Mouse (Mus musculus) megakaryocyte progenitor cell, adult 5-6 weeks (primary cell): Measurements from ENCODE around the gene Ube2i. TPM values are rescaled to one million over a fixed set of nuclear protein-coding genes. Genes with fewer than 3 reads are reported as not detected.

ENCODE experiments used
- ATAC-seq: replicated peaks from 2 replicates; pipeline ENCODE4 v1.8.0; 2016; ENCODE audit warnings: mild to moderate bottlenecking, moderate TSS enrichment, inconsistent platforms; ENCODE audit not compliant: poor library complexity
- total RNA-seq, 2 experiments: library from RNA; stranded (forward) in 1 of 2; stranded (reverse) in 1 of 2; fragments of 157-497, 149-512 nt in 1 of 2; fragments of 200-1000 nt in 1 of 2; gene quantifications; 2 replicates each; pipeline versions ENCODE4 v1.2.3 to v1.2.4; 2015 to 2017

The Ube2i gene
- total RNA-seq (2015) (355 and 376 TPM in 2 replicates), total RNA-seq (2017) (305 and 308 TPM in 2 replicates)

- no peak for ATAC-seq
Measured at GRCm38 (mm10) chr17:25274571-25275346, at the start of gene Ube2i. Ube2i (minus strand) TSS chr17:25274622.

- no peak for ATAC-seq
Measured at GRCm38 (mm10) chr17:25322930-25323329, 48.5 kb upstream of the Ube2i start.

- ATAC-seq = no peak
Measured at GRCm38 (mm10) chr17:25320819-25321218, 46.4 kb upstream of the Ube2i start.

GRCm38 (mm10) chr17:25318354-25318753 is 43.9 kb upstream of the Ube2i start, which contains the start of gene Prss29:
Prss29 (plus strand) TSS chr17:25318654.
- ATAC-seq = no peak

GRCm38 (mm10) chr17:25308346-25308745 is 33.9 kb upstream of the Ube2i start, which contains the start of gene Prss28:
Prss28 (plus strand) TSS chr17:25308646.
- ATAC-seq = no peak

GRCm38 (mm10) chr17:25298094-25298493 is 23.7 kb upstream of the Ube2i start, which contains the start of gene Prss34:
Prss34 (plus strand) TSS chr17:25298394.
- ATAC-seq = no peak

- no peak for ATAC-seq
Measured at GRCm38 (mm10) chr17:25294111-25294510, 19.7 kb upstream of the Ube2i start.

GRCm38 (mm10) chr17:25293495-25293894 is 19.1 kb upstream of the Ube2i start:
- no peak for ATAC-seq

- no peak for ATAC-seq
Measured at GRCm38 (mm10) chr17:25290411-25290810, 16.0 kb upstream of the Ube2i start.

GRCm38 (mm10) chr17:25288842-25289241 is 14.4 kb upstream of the Ube2i start:
- ATAC-seq = peak; percentile 90

- ATAC-seq = peak; percentile 91
Measured at GRCm38 (mm10) chr17:25285033-25285432, 10.6 kb upstream of the Ube2i start.

GRCm38 (mm10) chr17:25282133-25282532 is 7.7 kb upstream of the Ube2i start:
- peak; percentile 96 for ATAC-seq

GRCm38 (mm10) chr17:25275833-25276232 is 1.4 kb upstream of the Ube2i start:
- ATAC-seq = no peak

- ATAC-seq = peak; percentile 84
Measured at GRCm38 (mm10) chr17:25273706-25274501, 518 bp downstream of the Ube2i start.

GRCm38 (mm10) chr17:25272951-25273705 is 1.3 kb downstream of the Ube2i start:
- ATAC-seq = peak; percentile 64

- peak; percentile 15; the same call in 1 of the 2 replicates for ATAC-seq
Measured at GRCm38 (mm10) chr17:25272326-25272725, 2.1 kb downstream of the Ube2i start.

GRCm38 (mm10) chr17:25270795-25271335 is 3.6 kb downstream of the Ube2i start:
- no peak for ATAC-seq

- no peak; the same call in 1 of the 2 replicates for ATAC-seq
Measured at GRCm38 (mm10) chr17:25264453-25264852, 10.0 kb downstream of the Ube2i start.

GRCm38 (mm10) chr17:25257804-25258261 is 16.6 kb downstream of the Ube2i start:
- no peak for ATAC-seq

- no peak for ATAC-seq
Measured at GRCm38 (mm10) chr17:25256140-25256754, 18.2 kb downstream of the Ube2i start, which contains the start of gene Baiap3. Baiap3 (minus strand) TSS chr17:25256364.
